Mouse (Mus musculus): ENCODE results near the gene Nr1i2.

DNA sequence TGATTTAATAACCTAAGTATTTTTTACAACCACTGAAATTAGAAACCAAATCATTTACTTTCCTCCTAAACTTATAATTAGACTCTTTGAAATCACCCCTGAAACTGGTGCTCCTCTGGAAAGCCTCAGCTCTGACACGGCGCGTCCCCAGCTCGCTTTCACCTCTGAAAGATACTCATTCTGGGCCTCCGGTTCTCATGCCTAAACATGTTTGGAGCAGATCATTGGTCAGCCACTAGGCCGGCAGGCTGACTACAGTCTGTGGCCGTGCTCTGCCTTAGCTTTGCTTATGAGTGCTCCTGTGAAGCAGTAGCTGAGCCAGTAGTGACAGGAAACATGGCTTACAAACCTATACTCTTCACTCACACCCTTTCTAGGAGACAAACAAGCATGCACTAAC is 89.4 kb downstream of the Nr1i2 start:
- TF ChIP-seq POLR2A (IDR thresholded peaks at IDR 0.05; ENCODE audit: borderline replicate concordance, control insufficient read depth, low read depth, low read length) = no peak
- TF ChIP-seq CTCF (IDR thresholded peaks at IDR 0.05; ENCODE audit: control insufficient read depth, insufficient read depth, low read length) = no peak

Measured in bone marrow, adult 2 months (tissue).